Mouse (Mus musculus) limb, embryonic 11.5 days (tissue): ENCODE data around the gene Mrap. TPM values are rescaled to one million over a fixed set of nuclear protein-coding genes. Genes with fewer than 3 reads are reported as not detected.

Experiments used
- ATAC-seq: fragments of 200-750 bp; cut with Nextera tagmentation; 2 replicates; pipeline ENCODE4 v1.8.0; 2017; ENCODE audit warnings: low read depth; ENCODE audit not compliant: insufficient number of reproducible peaks, low FRiP score, low TSS enrichment
- DNase-seq: peaks from one replicate; pipeline ENCODE4 v3.0.0-alpha.2; 2015; ENCODE audit warnings: low spot score
- H3K27ac ChIP-seq: fragments of 300-500 bp; sonication (generic); replicated peaks from 2 replicates; pipeline ENCODE4 v1.5.1; 2014; ENCODE audit warnings: low read depth, mild to moderate bottlenecking, low read length
- H3K27me3 ChIP-seq: fragments of 300-500 bp; sonication (generic); 2 replicates; pipeline ENCODE4 v1.6.1; 2014; ENCODE audit warnings: mild to moderate bottlenecking, low read length, mixed read lengths; ENCODE audit not compliant: control insufficient read depth, insufficient read depth
- H3K36me3 ChIP-seq: fragments of 300-500 bp; sonication (generic); 2 replicates; pipeline ENCODE4 v1.6.1; 2014; ENCODE audit warnings: mild to moderate bottlenecking, low read length, moderate library complexity, mixed read lengths; ENCODE audit not compliant: control insufficient read depth, insufficient read depth
- H3K4me1 ChIP-seq: fragments of 300-500 bp; sonication (generic); 2 replicates; pipeline ENCODE4 v1.6.1; 2014; ENCODE audit warnings: low read length, mixed read lengths; ENCODE audit not compliant: control insufficient read depth, insufficient read depth
- H3K4me2 ChIP-seq: fragments of 300-500 bp; sonication (generic); 2 replicates; pipeline ENCODE4 v1.6.1; 2014; ENCODE audit warnings: low read depth, mild to moderate bottlenecking, moderate library complexity; ENCODE audit not compliant: severe bottlenecking
- H3K4me3 ChIP-seq: fragments of 300-500 bp; sonication (generic); 2 replicates; pipeline ENCODE4 v1.5.1; 2014; ENCODE audit warnings: low read depth, low read length
- H3K9ac ChIP-seq: fragments of 300-500 bp; sonication (generic); 2 replicates; pipeline ENCODE4 v1.6.1; 2014; ENCODE audit warnings: mild to moderate bottlenecking, low read length
- H3K9me3 ChIP-seq: fragments of 300-500 bp; sonication (generic); 2 replicates; pipeline ENCODE4 v1.6.1; 2016; ENCODE audit warnings: low read length; ENCODE audit not compliant: control insufficient read depth
- WGBS: fragments of 180-500 bp; shearing (Covaris S2); extraction: QIAGEN DNeasy Blood & Tissue Kit; methylation state at CpG from one replicate; pipeline ENCODE4 v1.1.7; 2014; 5-methylcytosine and 5-hydroxymethylcytosine counted together
- polyA plus RNA-seq: library from polyadenylated mRNA; unstranded; fragments of >200 nt; fragmentation: Nextera tagmentation; extraction: Ambion mirVana; gene quantifications from 2 replicates; pipeline ENCODE4 v1.2.1, GENCODE M21; 2014

Gene Mrap
- polyA plus RNA-seq, 1 experiment from 2014 or later = 0.67 TPM

- no peak overlapping the region for H3K27ac ChIP-seq
- H3K4me1 ChIP-seq = 0 out of 2 replicates have a peak, but pooled peaks cover 2% of the 10 kb centered on the region
- no peaks in the 10 kb centered on the region for H3K9me3 ChIP-seq
- DNase-seq (no peak), ATAC-seq (no peak)
- H3K27me3 ChIP-seq = no peaks in the 10 kb centered on the region
- H3K9ac ChIP-seq = no peak overlapping the region
- no peak overlapping the region for H3K4me2 ChIP-seq
- no peak overlapping the region for H3K4me3 ChIP-seq
- 85% methylated on average over 4 of the region's 4 CpGs for WGBS
- H3K36me3 ChIP-seq = no peaks in the 10 kb centered on the region
Measured at GRCm38 (mm10) chr16:90735611-90736010, 2.4 kb upstream of the Mrap start.

GRCm38 (mm10) chr16:90736672-90737270 lies 1.2 kb upstream of the Mrap start:
- ATAC-seq (no peak), DNase-seq (no peak)
- WGBS = 63% methylated on average over 10 of the region's 10 CpGs
- 0 out of 2 replicates have a peak, but pooled peaks cover 2% of the 10 kb centered on the region for H3K4me1 ChIP-seq
- H3K36me3 ChIP-seq = no peaks in the 10 kb centered on the region
- no peak overlapping the region; the same call in 1 of the 2 replicates for H3K27ac ChIP-seq
- no peak overlapping the region for H3K4me3 ChIP-seq
- no peaks in the 10 kb centered on the region for H3K9me3 ChIP-seq
- H3K4me2 ChIP-seq = no peak overlapping the region
- H3K9ac ChIP-seq = no peak overlapping the region
- no peaks in the 10 kb centered on the region for H3K27me3 ChIP-seq

GRCm38 (mm10) chr16:90747143-90747542 lies 9.1 kb downstream of the Mrap start:
- ATAC-seq (no peak), DNase-seq (no peak)
- H3K36me3 ChIP-seq = no peaks in the 10 kb centered on the region
- no peaks in the 10 kb centered on the region for H3K27me3 ChIP-seq
- no peak overlapping the region for H3K4me3 ChIP-seq
- H3K9me3 ChIP-seq = no peaks in the 10 kb centered on the region
- no peak overlapping the region for H3K9ac ChIP-seq
- no peak overlapping the region for H3K27ac ChIP-seq
- WGBS = 92% methylated on average over 6 of the region's 6 CpGs
- no peaks in the 10 kb centered on the region for H3K4me1 ChIP-seq
- no peak overlapping the region for H3K4me2 ChIP-seq

- no peak for DNase-seq
- Histone ChIP-seq H3K9ac (no peak overlapping the region), H3K9me3 (no peaks in the 10 kb centered on the region), H3K4me2 (no peak overlapping the region), H3K36me3 (peaks cover 2% of the 10 kb centered on the region), H3K4me3 (no peak overlapping the region), H3K27me3 (no peaks in the 10 kb centered on the region), H3K27ac (no peak overlapping the region), H3K4me1 (no peaks in the 10 kb centered on the region)
- whole genome bisulfite sequencing = 94% methylated on average over 7 of the region's 7 CpGs
- ATAC-seq = no peak
Measured at GRCm38 (mm10) chr16:90748169-90748568, 10.2 kb downstream of the Mrap start.

- H3K36me3 ChIP-seq = peaks cover 15% of the 10 kb centered on the region
- no peak overlapping the region for H3K9ac ChIP-seq
- ATAC-seq (no peak), DNase-seq (no peak)
- H3K4me3 ChIP-seq = no peak overlapping the region
- no peak overlapping the region for H3K27ac ChIP-seq
- H3K4me1 ChIP-seq = no peaks in the 10 kb centered on the region
- no peaks in the 10 kb centered on the region for H3K27me3 ChIP-seq
- 93% methylated on average over 13 of the region's 13 CpGs for WGBS
- H3K9me3 ChIP-seq = no peaks in the 10 kb centered on the region
- H3K4me2 ChIP-seq = no peak overlapping the region
Measured at GRCm38 (mm10) chr16:90753386-90753941, 15.5 kb downstream of the Mrap start.

GRCm38 (mm10) chr16:90759335-90759734 lies 21.3 kb downstream of the Mrap start:
- Histone ChIP-seq H3K27me3 (no peaks in the 10 kb centered on the region), H3K4me1 (no peaks in the 10 kb centered on the region), H3K4me3 (no peak overlapping the region), H3K9me3 (no peaks in the 10 kb centered on the region), H3K27ac (no peak overlapping the region), H3K4me2 (no peak overlapping the region), H3K36me3 (peaks cover 11% of the 10 kb centered on the region; the same call in 1 of the 2 replicates), H3K9ac (no peak overlapping the region)
- 78% methylated on average over 3 of the region's 3 CpGs for WGBS
- DNase-seq (no peak), ATAC-seq (no peak)

- Histone ChIP-seq H3K27ac (no peak overlapping the region), H3K9ac (no peak overlapping the region), H3K4me2 (no peak overlapping the region), H3K36me3 (peaks cover 9% of the 10 kb centered on the region; the same call in 1 of the 2 replicates), H3K9me3 (no peaks in the 10 kb centered on the region), H3K27me3 (no peaks in the 10 kb centered on the region), H3K4me1 (no peaks in the 10 kb centered on the region), H3K4me3 (no peak overlapping the region)
- WGBS = 81% methylated on average over 4 of the region's 4 CpGs
- no peak for ATAC-seq
- no peak for DNase-seq
Measured at GRCm38 (mm10) chr16:90760515-90760914, 22.5 kb downstream of the Mrap start.

- H3K4me2 ChIP-seq = no peak overlapping the region
- H3K4me1 ChIP-seq = no peaks in the 10 kb centered on the region
- WGBS = 88% methylated on average over 9 of the region's 9 CpGs
- no peaks in the 10 kb centered on the region for H3K9me3 ChIP-seq
- DNase-seq (no peak), ATAC-seq (no peak)
- H3K27ac ChIP-seq = no peak overlapping the region
- H3K4me3 ChIP-seq = no peak overlapping the region
- peaks cover 18% of the 10 kb centered on the region; the same call in 1 of the 2 replicates for H3K36me3 ChIP-seq
- H3K27me3 ChIP-seq = no peaks in the 10 kb centered on the region
- no peak overlapping the region for H3K9ac ChIP-seq
Measured at GRCm38 (mm10) chr16:90765195-90765877, 27.3 kb downstream of the Mrap start.
